Mouse (Mus musculus) embryo, embryonic 9.5 days (tissue): ENCODE data around the gene Rbfox1.

Source experiments
- DNase-seq: peaks from one replicate; pipeline ENCODE4 v3.0.0-alpha.2; 2017; ENCODE audit errors: extremely low spot score

Gene Rbfox1

DNA sequence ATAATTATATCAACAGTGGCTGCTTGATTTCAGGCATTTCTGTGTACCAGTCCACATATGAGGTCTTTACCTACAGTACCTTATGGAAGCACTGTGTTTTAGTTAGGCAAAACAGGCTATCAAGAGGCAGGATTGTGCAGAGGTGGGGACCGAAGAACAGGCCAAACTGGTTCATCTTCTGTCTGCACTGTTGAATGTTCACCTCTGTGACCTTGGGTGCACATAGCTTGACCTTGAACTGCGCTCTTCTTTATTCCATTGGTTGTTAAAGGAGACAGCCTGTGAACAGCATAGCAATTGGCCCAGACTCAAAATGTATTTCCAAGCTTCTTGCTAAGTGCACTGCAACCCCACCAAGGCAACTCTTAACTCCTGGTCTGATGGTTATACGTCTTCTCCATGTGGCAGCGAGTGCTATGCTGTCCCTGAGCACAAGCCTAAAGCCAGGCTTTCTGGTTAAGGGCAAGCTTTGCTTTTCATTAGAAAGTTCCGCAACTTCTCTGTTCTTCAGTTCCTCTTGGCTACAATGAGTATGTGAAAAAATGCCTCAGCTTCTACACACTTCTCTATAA lies 1196.6 kb downstream of the Rbfox1 start:
- DNase-seq, result no peak

DNA sequence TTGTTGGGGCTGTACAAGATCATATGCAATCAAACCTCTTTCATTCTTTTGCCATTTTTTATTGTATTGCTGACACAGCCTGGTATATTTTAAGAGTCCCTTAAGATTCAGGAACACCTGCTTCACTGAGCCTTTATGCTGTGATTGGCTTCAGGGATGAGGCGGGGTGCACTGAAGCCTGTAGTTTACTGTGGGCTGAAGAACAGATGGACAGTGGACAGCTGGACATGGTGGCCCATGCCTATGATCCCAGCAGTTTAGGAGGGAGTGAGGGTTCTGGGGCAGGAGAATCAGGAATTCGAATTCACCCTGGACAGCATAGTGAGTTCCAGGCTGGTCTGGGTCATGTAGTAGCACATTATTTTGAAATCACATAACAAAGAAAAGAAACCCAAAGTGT lies 1198.8 kb downstream of the Rbfox1 start:
- DNase-seq, result no peak

GRCm38 (mm10) chr16:7088601-7089430 lies 1203.7 kb downstream of the Rbfox1 start:
- DNase-seq, result no peak

GRCm38 (mm10) chr16:7089475-7089874 lies 1204.3 kb downstream of the Rbfox1 start:
- DNase-seq, result no peak

DNA sequence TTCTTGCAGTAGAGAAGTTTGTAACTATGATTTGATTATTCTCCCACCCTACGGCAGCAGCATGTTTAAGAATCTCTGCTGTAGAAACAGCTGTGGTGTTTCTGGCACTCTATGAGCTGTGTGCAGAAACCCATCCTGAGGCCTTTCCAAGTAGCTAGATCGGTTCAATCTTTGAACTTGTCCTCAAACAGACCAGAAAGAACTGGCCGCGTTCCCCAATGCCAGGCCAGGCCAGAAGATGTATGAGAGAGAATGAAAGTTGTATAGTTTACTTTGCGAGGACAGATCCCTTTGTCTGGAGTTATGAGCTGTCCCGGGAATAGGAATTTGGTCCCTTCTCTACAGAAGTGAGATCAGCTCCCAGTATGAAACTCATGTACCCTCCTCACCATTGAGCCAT lies 1205.0 kb downstream of the Rbfox1 start:
- DNase-seq, result no peak

- no peak for DNase-seq
These were observed 1207.7 kb downstream of the Rbfox1 start for GRCm38 (mm10) chr16:7092811-7093210.

DNA sequence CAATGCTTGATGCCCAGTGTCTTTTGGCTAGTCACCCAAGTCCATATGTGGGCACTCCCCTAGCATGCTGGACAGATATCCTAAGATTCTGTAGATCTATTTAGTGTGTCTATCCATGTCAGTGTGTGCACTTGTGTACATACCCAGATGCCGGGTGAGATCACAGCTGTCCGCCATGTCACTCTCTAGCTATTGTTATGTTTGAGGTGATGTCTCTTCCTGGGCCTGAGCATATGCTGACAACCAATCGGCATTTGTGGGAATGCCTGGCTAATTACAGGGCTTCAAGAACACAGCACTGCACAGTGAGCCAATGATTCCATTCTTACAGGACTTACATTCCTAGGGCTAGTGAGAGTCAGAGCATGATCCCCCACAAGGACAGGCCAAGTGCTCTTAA lies 1208.5 kb downstream of the Rbfox1 start:
- no peak for DNase-seq

DNA sequence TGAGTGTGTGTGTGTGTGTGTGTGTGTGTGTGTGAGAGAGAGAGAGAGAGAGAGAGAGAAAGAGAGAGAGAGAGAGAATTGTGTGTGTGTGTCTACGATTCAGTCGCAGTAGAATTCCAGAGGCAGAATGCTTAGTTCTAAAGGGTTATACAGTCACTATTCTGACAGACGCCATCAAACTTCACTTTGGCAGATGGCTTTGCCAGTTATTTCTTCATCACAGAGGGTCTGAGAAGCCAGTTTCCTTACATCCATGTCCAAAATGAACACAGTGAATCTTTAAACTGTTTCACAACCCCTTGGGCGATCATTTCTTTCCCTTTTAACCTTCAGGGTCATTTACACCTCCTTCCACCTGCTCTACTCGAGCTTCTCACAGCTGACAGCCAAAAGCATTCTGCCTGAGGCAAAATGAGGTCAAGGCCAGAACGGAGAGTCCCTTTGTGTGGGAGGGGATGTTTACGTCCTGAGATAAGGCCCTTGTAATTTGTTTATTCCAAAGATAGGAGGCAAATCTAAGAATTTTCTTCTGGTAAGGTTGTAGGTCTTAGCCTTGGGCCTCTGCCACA lies 1209.1 kb downstream of the Rbfox1 start:
- no peak for DNase-seq

- no peak for DNase-seq
These were observed 1211.9 kb downstream of the Rbfox1 start for GRCm38 (mm10) chr16:7097071-7097470.

DNA sequence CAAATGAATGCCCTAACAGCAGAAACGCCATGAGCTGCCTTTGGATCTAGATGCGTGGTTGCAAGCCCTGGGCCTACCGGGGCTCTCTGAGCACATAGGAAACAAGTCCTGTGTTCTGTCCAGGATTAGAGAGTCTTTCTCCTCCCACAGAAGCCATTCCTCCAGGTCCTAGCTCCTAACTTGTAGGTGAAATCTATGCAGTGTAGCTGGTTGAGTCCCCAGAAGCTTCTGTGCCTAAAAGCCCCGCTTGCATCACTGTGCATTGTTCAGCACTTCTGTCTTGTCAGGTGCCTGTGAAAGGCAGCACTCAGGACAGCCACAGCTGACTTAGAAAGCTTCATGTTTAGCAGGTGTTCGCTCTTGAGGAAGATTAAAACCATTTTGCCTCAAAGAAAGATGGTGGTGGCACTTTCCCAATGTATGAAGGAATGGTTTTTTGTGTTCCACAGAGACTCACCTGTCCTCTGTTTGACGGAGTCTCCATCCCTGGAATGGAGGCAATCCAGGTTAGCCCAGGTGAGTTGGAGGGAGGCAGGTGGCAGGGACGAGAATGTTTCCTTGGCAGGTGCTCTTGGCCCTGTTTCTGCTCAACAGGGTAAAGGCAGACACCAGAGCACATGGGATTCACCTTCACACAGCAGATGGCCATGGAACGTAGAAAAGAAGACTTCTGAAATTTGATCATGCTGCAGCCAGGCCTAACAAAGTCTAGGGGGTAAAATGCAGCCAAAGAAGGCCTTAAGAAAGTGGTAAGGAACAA lies 1213.0 kb downstream of the Rbfox1 start:
- no peak for DNase-seq

GRCm38 (mm10) chr16:7099506-7100300 lies 1214.5 kb downstream of the Rbfox1 start:
- DNase-seq, result no peak

GRCm38 (mm10) chr16:7102486-7102885 lies 1217.3 kb downstream of the Rbfox1 start:
- no peak for DNase-seq

DNA sequence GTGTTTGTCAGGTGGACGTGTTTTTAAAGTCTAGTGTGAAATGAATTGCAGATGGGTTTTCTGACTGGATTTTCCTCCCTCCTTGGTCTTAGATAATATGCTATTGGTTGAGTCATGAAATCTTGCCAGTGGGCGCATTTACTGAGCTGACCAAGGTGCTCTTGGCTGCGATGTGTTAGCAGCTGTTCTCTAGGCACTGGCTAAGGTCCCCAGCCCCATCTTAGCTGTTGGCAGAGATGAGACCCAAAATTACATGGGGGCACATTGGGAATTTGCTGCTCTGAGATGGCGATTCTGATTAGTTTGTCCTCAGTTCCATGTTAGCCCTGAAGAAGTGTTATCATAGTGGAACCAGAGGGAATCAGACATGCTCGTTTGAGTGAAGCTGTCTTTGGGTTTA lies 1218.1 kb downstream of the Rbfox1 start:
- DNase-seq, result no peak

GRCm38 (mm10) chr16:7106450-7107015 lies 1221.4 kb downstream of the Rbfox1 start:
- no peak for DNase-seq

DNA sequence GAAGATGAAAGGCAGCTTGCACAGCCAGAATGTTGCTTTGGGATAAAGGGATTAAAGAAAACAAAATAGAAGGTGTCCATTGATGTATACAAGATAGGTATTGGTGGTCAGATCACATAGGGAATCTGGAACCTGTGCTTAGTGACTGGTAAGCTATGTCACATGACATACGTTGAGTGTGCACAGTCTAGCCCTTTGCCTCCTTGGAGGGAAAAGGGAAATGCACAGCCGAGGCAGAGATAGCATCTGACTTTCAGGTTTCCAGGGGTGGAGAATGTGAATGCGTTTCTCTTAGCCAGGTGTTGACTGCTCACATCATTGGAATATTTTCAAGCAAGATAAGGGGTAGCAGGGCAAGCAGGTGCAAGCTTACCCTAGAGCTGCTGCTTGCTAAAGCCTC lies 1230.8 kb downstream of the Rbfox1 start:
- no peak for DNase-seq

DNA sequence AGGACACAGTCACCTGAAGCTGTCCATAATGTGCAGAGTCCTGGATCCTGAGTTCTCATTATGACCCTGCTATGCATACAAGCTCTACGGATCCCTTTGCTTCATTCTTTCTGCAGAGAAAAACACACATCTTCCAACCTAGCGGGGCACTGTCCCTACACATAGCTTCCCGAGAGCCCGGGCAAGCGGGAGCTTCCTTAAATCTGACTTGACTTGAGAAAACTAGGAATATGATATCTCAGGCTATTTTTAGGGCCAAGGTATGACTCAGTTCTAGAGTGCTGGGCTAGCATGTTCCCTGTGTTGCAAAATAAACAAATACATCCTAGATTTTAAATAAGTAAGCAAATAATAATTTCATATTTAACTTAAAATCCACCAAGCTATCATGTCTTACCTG lies 1244.4 kb downstream of the Rbfox1 start:
- no peak for DNase-seq

DNA sequence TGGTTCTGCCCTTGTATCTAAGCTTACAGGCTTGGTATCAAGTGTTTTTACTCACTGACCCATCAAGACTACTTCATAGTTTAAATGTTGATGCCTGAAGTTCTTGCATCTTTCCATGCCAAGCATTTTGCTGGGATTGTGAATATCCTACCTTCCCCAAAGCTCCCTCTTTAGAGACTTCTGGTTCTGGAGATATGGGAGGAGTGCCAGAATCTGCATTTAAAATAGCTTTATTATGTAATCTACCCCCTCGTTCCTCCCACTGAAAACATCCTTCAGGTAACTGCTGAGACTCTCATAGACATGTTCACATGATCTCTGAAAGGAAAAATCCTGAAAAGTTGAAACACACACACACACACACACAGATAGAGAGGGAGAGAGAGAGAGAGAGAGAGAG lies 1247.3 kb downstream of the Rbfox1 start:
- DNase-seq, result no peak

DNA sequence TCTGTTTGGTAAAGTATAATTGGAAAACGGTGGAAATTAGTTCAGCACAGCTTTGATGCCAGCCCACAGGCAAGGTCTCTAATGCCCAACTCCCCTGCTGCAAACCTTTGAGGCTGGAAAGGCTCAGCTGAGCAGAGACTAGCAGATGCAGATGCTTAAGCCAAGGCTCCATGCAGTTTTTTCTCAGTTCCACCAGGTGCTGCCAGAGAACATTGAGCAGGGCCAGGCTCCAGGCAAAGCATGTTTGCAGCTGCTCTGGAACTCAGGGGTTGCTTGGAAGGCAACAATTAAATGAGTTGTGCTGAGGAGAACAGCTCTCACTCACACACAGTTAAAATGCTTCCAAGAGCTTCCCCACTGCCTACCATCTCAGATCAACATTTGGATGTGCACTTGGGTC lies 1251.8 kb downstream of the Rbfox1 start:
- DNase-seq, result no peak

GRCm38 (mm10) chr16:7139480-7139879 lies 1254.3 kb downstream of the Rbfox1 start:
- no peak for DNase-seq

DNA sequence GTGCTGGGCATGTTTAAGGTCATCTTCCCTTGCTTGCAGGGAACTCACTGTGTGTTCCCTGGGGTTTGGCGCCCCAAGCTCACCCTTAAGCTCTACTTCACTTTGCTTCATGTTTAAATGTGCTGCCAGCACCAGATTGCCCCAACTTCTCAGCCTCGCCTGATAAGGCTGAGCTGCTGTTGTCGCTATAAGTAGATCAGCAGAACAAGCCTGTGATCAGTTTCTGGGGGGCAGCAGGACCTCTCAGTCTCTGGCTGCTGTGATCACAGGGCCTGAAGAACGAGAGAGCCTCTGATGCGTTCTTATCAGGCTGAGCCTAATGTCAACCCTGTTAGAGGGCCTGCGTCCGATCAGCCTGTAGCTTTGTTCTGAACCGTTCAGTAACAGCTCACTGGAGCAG lies 1255.8 kb downstream of the Rbfox1 start:
- DNase-seq, result no peak

DNA sequence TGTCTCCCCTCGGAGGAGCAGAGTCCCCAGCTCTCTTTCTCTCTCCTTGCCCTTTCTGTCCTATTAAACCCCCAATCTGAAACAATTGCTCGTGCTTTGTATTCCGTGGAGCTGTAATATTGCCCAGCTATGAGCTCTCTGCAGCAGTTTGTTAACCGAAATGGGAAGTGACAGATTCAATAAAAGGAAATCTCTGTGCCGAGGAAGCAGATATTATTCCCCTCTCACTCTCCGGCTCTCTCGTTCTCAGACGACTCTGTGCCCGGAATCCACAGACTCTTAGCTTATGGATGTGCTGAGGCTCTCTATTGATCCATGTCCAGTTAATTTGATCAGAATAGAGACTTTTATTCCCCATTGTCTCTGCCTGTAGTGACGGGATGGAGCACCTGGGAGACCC lies 1260.3 kb downstream of the Rbfox1 start:
- no peak for DNase-seq
